ENCODE assay signal across 8 mouse cellular contexts in the genomic region with DNA sequence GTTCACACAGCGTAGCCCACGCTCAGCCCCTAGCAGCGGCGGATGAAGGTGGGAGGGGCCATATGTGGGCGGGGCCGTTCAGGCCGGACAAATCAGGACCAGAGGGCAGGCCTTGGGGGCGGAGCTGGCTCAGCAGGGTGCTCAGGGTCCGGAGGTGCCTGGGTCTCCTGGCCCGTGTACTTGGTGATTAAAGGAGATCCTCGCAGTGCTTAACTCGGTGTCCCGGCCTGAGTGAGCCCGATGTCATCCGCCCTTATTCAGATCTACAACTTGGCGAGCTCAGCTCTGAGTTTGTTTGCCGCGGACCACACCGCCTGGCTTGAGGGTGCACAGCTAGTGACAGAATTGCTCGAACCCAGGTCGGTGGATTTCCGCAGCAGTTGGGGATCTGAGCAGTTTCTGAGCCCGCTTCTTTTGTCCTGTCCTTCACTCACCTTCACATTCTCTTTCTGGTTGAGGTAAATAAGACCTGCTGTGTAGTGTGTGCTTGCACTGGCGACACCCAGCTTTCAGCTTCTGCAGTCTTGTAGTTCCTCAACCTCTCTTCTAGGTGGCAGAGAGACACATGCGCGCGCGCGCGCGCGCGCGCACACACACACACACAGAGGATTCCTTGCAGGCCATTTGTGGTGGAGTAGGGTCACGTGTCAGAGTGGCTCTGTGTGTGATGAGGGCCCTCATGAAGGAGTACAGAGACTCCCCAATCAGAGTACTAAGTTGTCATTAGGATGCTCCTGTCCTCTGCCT.
DNase-seq lines count a peak whose midpoint lies in the region; ATAC-seq and TF ChIP-seq lines count a peak whose summit lies in the region.

No protein-coding gene starts in this region.

- no peaks in the 10 kb centered on the region for H3K36me3 ChIP-seq in ES-E14 (ENCODE audit: control insufficient read depth, insufficient read depth, low read length, poor library complexity, severe bottlenecking)
- 0 out of 2 replicates have a peak, but pooled peaks cover 2% of the 10 kb centered on the region for H3K36me3 ChIP-seq in forebrain, embryonic 10.5 days (replicated peaks)

- in situ Hi-C loops in ES-E14 (cut with MboI; ENCODE audit: low sequenced_read_pairs in 2 of 2, unreplicated experiment in 2 of 2), result no loop called here

- no peak for ATAC-seq in inflammation-experienced regulatory T-cells, adult 6 months

- H3K9me3 ChIP-seq in ES-E14 (ENCODE audit: control insufficient read depth, insufficient read depth, low read depth, low read length), result no peaks in the 10 kb centered on the region
- no peaks in the 10 kb centered on the region for H3K9me3 ChIP-seq in forebrain, embryonic 10.5 days

- DNase-seq in ES-E14 (ENCODE audit: low read depth, low spot score), result peak; percentile 93
- peak; percentile 81 for DNase-seq in forebrain, embryonic 10.5 days (ENCODE audit: extremely low spot score, low spot score)
- peak; percentile 74 to 76 for DNase-seq in heart, postnatal 10 days
- peak; percentile 71 to 85 for DNase-seq in kidney, postnatal 36 days
- peak; percentile 77 for DNase-seq in lung, postnatal 36 days
- peak; percentile 50 for DNase-seq in right cerebral cortex, postnatal 14 days

- peak overlapping the region; percentile 63 to 85 for H3K4me3 ChIP-seq in ES-E14 (ENCODE audit: insufficient read depth in 1 of 2, low read depth in 1 of 2, low read length in 2 of 2, poor library complexity in 1 of 2, severe bottlenecking in 1 of 2)
- H3K4me3 ChIP-seq in brown adipose tissue, adult 24 weeks (ENCODE audit: insufficient read depth, low read depth, low read length), result peak overlapping the region; percentile 48
- peak overlapping the region; percentile 53 for H3K4me3 ChIP-seq in forebrain, embryonic 10.5 days

- peaks cover 0 to 12% of the 10 kb centered on the region in 2 experiments; a peak in 2 of 4 replicates for H3K4me1 ChIP-seq in ES-E14 (ENCODE audit: control insufficient read depth in 2 of 2, insufficient read depth in 2 of 2, low read length in 2 of 2, poor library complexity in 1 of 2)
- H3K4me1 ChIP-seq in brown adipose tissue, adult 24 weeks (ENCODE audit: control insufficient read depth, insufficient read depth, insufficient read length, low read length), result no peaks in the 10 kb centered on the region
- H3K4me1 ChIP-seq in forebrain, embryonic 10.5 days, result peaks cover 43% of the 10 kb centered on the region

- H3K27ac ChIP-seq in ES-E14 (ENCODE audit: insufficient read depth, low read depth, low read length, poor library complexity, severe bottlenecking), result no peak overlapping the region
- H3K27ac ChIP-seq in brown adipose tissue, adult 24 weeks (replicated peaks; ENCODE audit: low read depth, low read length), result no peak overlapping the region
- peak overlapping the region; percentile 37; the same call in 1 of the 2 replicates for H3K27ac ChIP-seq in forebrain, embryonic 10.5 days

- H3K9ac ChIP-seq in ES-E14 (ENCODE audit: insufficient read depth, low read depth, low read length, poor library complexity, severe bottlenecking), result peak overlapping the region; percentile 38

- 8% methylated on average over 35 of the region's 35 CpGs for WGBS in forebrain, embryonic 10.5 days

- intact Hi-C loops in heart, postnatal 10 days (cut with DNase I), result no loop called here

- peaks cover 38% of the 10 kb centered on the region for H3K27me3 ChIP-seq in forebrain, embryonic 10.5 days (ENCODE audit: poor library complexity, severe bottlenecking)

TF ChIP-seq in ES-E14, 5 proteins besides CTCF, POLR2A, EP300 and RAD21:
- TF ChIP-seq MAFK (IDR thresholded peaks at IDR 0.05; ENCODE audit: insufficient read depth, low read depth, low read length) (no peak), ZNF384 (IDR thresholded peaks at IDR 0.05; ENCODE audit: low read depth, low read length) (no peak), CHD2 (IDR thresholded peaks at IDR 0.05; ENCODE audit: low read depth, low read length) (no peak), ZC3H11A (IDR thresholded peaks at IDR 0.05; ENCODE audit: borderline replicate concordance, low read depth, low read length) (no peak), HCFC1 (IDR thresholded peaks at IDR 0.05; ENCODE audit: borderline replicate concordance, insufficient read depth, low read length) (no peak)
